Mouse (Mus musculus) forebrain, postnatal 0 days (tissue): Measurements from ENCODE around the gene Crtac1. TPM values are rescaled to one million over a fixed set of nuclear protein-coding genes. Genes with fewer than 3 reads are reported as not detected.

Experiments
- ATAC-seq: fragments of 200-750 bp; cut with Nextera tagmentation; 2 replicates; pipeline ENCODE4 v1.8.0; 2017; ENCODE audit warnings: mild to moderate bottlenecking, moderate library complexity
- DNase-seq: peaks from one replicate; pipeline ENCODE4 v3.0.0-alpha.2; 2015
- H3K27ac ChIP-seq: fragments of 300-500 bp; sonication (generic); 2 replicates; pipeline ENCODE4 v1.5.1; 2014; ENCODE audit warnings: low read depth, mild to moderate bottlenecking, antibody characterized with exemption, low read length, moderate library complexity, mixed read lengths
- H3K27me3 ChIP-seq: fragments of 300-500 bp; sonication (generic); 2 replicates; pipeline ENCODE4 v1.6.1; 2014; ENCODE audit warnings: mild to moderate bottlenecking, low read length, mixed read lengths; ENCODE audit not compliant: insufficient read depth
- H3K36me3 ChIP-seq: fragments of 300-500 bp; sonication (generic); 2 replicates; pipeline ENCODE4 v1.6.1; 2014; ENCODE audit warnings: mild to moderate bottlenecking, moderate library complexity; ENCODE audit not compliant: insufficient read depth
- H3K4me1 ChIP-seq: fragments of 300-500 bp; sonication (generic); 2 replicates; pipeline ENCODE4 v1.6.1; 2014; ENCODE audit warnings: antibody characterized with exemption; ENCODE audit not compliant: insufficient read depth
- H3K4me2 ChIP-seq: fragments of 300-500 bp; sonication (generic); 2 replicates; pipeline ENCODE4 v1.6.1; 2014; ENCODE audit warnings: low read depth, mild to moderate bottlenecking, moderate library complexity
- H3K4me3 ChIP-seq: fragments of 300-500 bp; sonication (generic); 2 replicates; pipeline ENCODE4 v1.5.1; 2014; ENCODE audit warnings: low read depth, low read length, mixed read lengths
- H3K9ac ChIP-seq: fragments of 300-500 bp; sonication (generic); 2 replicates; pipeline ENCODE4 v1.6.1; 2014; ENCODE audit warnings: mild to moderate bottlenecking
- H3K9me3 ChIP-seq: fragments of 300-500 bp; sonication (generic); 2 replicates; pipeline ENCODE4 v1.6.1; 2016; ENCODE audit warnings: low read length
- CTCF ChIP-seq: sonication (generic); IDR thresholded peaks from 2 replicates; pipeline ENCODE4 v1.5.1; 2016; ENCODE audit warnings: antibody characterized with exemption, control low read depth, low read depth
- WGBS: fragments of 180-500 bp; shearing (Covaris S2); extraction: QIAGEN DNeasy Blood & Tissue Kit; methylation state at CpG from one replicate; pipeline ENCODE4 v1.1.7; 2014; 5-methylcytosine and 5-hydroxymethylcytosine counted together
- polyA plus RNA-seq: library from polyadenylated mRNA; unstranded; fragments of >200 nt; fragmentation: Nextera tagmentation; extraction: Ambion mirVana; gene quantifications from 2 replicates; pipeline ENCODE4 v1.2.1, GENCODE M21; 2015
- total RNA-seq: library from RNA; depleted of rRNA; stranded (reverse); fragments of >200 nt; gene quantifications from 2 replicates; pipeline ENCODE4 v1.2.3, GENCODE M21; 2014

The Crtac1 gene
- total and polyA plus RNA-seq, 2 experiments from 2014 or later = 16.6 to 49.9 TPM

DNA sequence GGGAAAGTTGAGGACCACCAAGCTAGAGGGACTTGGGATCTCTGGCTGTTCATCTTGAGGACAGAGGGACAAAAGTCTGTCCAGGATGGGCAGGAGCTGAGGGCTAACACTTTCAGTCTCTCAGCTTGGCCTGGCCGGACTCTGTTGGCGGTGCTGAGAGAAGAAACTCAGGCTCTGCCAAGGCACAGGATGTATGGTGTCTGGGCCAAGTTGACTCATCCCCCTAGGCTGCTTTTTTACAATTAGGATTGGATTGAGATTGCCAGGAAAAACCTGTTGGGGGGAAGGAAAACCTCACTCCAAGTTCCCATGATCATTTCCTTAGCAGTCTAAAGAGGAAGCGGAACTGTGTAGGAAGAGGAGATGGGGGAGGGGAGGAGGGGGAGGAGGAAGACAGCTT lies 173.6 kb downstream of the Crtac1 start:
- no peak overlapping the region for H3K27ac ChIP-seq
- peaks cover 4% of the 10 kb centered on the region; the same call in 1 of the 2 replicates for H3K36me3 ChIP-seq
- no peak overlapping the region for H3K9ac ChIP-seq
- H3K9me3 ChIP-seq = no peaks in the 10 kb centered on the region
- no peak overlapping the region for H3K4me3 ChIP-seq
- no peak for TF ChIP-seq CTCF
- no peak for ATAC-seq
- peak overlapping the region; percentile 60; the same call in 1 of the 2 replicates for H3K4me2 ChIP-seq
- H3K4me1 ChIP-seq = peaks cover 25% of the 10 kb centered on the region
- 48% methylated on average over 3 of the region's 3 CpGs for whole genome bisulfite sequencing
- no peak for DNase-seq
- no peaks in the 10 kb centered on the region for H3K27me3 ChIP-seq

GRCm38 (mm10) chr19:42257241-42257635 lies 174.3 kb downstream of the Crtac1 start:
- ATAC-seq (no peak), DNase-seq (no peak)
- no peak overlapping the region for H3K27ac ChIP-seq
- WGBS = 43% methylated on average over 12 of the region's 12 CpGs
- no peak for TF ChIP-seq CTCF
- no peaks in the 10 kb centered on the region for H3K27me3 ChIP-seq
- peak overlapping the region; percentile 60 for H3K4me2 ChIP-seq
- H3K9me3 ChIP-seq = no peaks in the 10 kb centered on the region
- H3K36me3 ChIP-seq = no peaks in the 10 kb centered on the region
- peak overlapping the region; percentile 2; the same call in 1 of the 2 replicates for H3K9ac ChIP-seq
- H3K4me3 ChIP-seq = peak overlapping the region; percentile 70
- H3K4me1 ChIP-seq = peaks cover 25% of the 10 kb centered on the region

- DNase-seq (peak; percentile 67), ATAC-seq (peak; percentile 30)
- Histone ChIP-seq H3K27ac (peak overlapping the region; percentile 85), H3K36me3 (no peaks in the 10 kb centered on the region), H3K9ac (peak overlapping the region; percentile 92), H3K4me1 (peaks cover 25% of the 10 kb centered on the region), H3K27me3 (no peaks in the 10 kb centered on the region), H3K4me2 (peak overlapping the region; percentile 60), H3K4me3 (peak overlapping the region; percentile 70), H3K9me3 (no peaks in the 10 kb centered on the region)
- no peak for TF ChIP-seq CTCF
- 14% methylated on average over 12 of the region's 12 CpGs for WGBS
Observed at GRCm38 (mm10) chr19:42256611-42257240, 174.9 kb downstream of the Crtac1 start.

- 3% methylated on average over 33 of the region's 42 CpGs for WGBS
- ATAC-seq = peak; percentile 81
- peak overlapping the region; percentile 60 for H3K4me2 ChIP-seq
- peak overlapping the region; percentile 92 for H3K9ac ChIP-seq
- peaks cover 25% of the 10 kb centered on the region for H3K4me1 ChIP-seq
- no peaks in the 10 kb centered on the region for H3K9me3 ChIP-seq
- peak; percentile 77 for TF ChIP-seq CTCF
- peak overlapping the region; percentile 85 for H3K27ac ChIP-seq
- H3K36me3 ChIP-seq = no peaks in the 10 kb centered on the region
- DNase-seq = peak; percentile 76
- H3K4me3 ChIP-seq = peak overlapping the region; percentile 70
- H3K27me3 ChIP-seq = no peaks in the 10 kb centered on the region
Observed at GRCm38 (mm10) chr19:42255784-42256610, 175.6 kb downstream of the Crtac1 start.

DNA sequence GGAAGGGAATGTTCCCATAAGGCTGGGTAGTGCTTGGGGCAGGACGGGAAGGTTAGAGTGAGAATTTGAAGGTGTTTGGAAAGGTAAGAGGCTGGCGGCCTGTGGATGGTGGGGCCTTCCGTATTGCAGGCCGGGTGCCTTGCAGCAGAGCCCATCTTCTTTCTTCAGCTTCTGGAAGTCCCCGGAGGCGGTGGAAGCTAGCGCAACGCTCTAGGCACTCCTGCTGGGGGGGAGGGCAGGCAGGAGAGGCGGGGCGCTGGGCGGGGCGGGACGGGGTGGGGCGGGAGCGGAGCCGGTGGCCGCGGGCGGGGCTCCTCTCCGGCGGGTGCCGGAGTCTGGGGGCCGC lies 176.2 kb downstream of the Crtac1 start:
- Histone ChIP-seq H3K9me3 (no peaks in the 10 kb centered on the region), H3K27ac (peak overlapping the region; percentile 85), H3K4me3 (peak overlapping the region; percentile 70), H3K9ac (peak overlapping the region; percentile 92), H3K36me3 (no peaks in the 10 kb centered on the region), H3K4me1 (peaks cover 25% of the 10 kb centered on the region), H3K27me3 (no peaks in the 10 kb centered on the region), H3K4me2 (peak overlapping the region; percentile 60)
- DNase-seq (peak; percentile 80), ATAC-seq (peak; percentile 74)
- under 1% methylated on average over 18 of the region's 23 CpGs for WGBS
- TF ChIP-seq CTCF = no peak

- TF ChIP-seq CTCF = no peak
- no peak for ATAC-seq
- Histone ChIP-seq H3K4me1 (0 out of 2 replicates have a peak, but pooled peaks cover 5% of the 10 kb centered on the region), H3K9me3 (no peaks in the 10 kb centered on the region), H3K27me3 (no peaks in the 10 kb centered on the region; the same call in 1 of the 2 replicates), H3K4me2 (no peak overlapping the region), H3K4me3 (no peak overlapping the region), H3K9ac (no peak overlapping the region), H3K36me3 (no peaks in the 10 kb centered on the region), H3K27ac (no peak overlapping the region)
- no peak for DNase-seq
- WGBS = 57% methylated on average over 11 of the region's 11 CpGs
Observed at GRCm38 (mm10) chr19:42249976-42250914, 181.3 kb downstream of the Crtac1 start.
